Mouse (Mus musculus) midbrain, embryonic 12.5 days (tissue): Measurements from ENCODE around the gene Plpp6. TPM values are rescaled to one million over a fixed set of nuclear protein-coding genes. Genes with fewer than 3 reads are reported as not detected.
"Not testable (repeated sequence)": the region's sequence is repeated elsewhere in the genome, so short reads cannot be mapped to it uniquely, and the experiment has no call there.

Experiments used
- ATAC-seq: fragments of 200-750 bp; cut with Nextera tagmentation; 2 replicates; pipeline ENCODE4 v1.8.0; 2017; ENCODE audit warnings: low read depth, moderate TSS enrichment, moderate library complexity; ENCODE audit not compliant: low FRiP score
- H3K27ac ChIP-seq: fragments of 300-500 bp; sonication (generic); replicated peaks from 2 replicates; pipeline ENCODE4 v1.5.1; 2016; ENCODE audit warnings: mild to moderate bottlenecking
- H3K27me3 ChIP-seq: fragments of 300-500 bp; sonication (generic); 2 replicates; pipeline ENCODE4 v1.6.1; 2016; ENCODE audit warnings: mild to moderate bottlenecking
- H3K36me3 ChIP-seq: fragments of 300-500 bp; sonication (generic); 2 replicates; pipeline ENCODE4 v1.6.1; 2016
- H3K4me1 ChIP-seq: fragments of 300-500 bp; sonication (generic); 2 replicates; pipeline ENCODE4 v1.6.1; 2016
- H3K4me2 ChIP-seq: fragments of 300-500 bp; sonication (generic); replicated peaks from 2 replicates; pipeline ENCODE4 v1.6.1; 2016; ENCODE audit warnings: mild to moderate bottlenecking, moderate library complexity
- H3K4me3 ChIP-seq: fragments of 300-500 bp; sonication (generic); 2 replicates; pipeline ENCODE4 v1.5.1; 2016; ENCODE audit warnings: mild to moderate bottlenecking
- H3K9ac ChIP-seq: fragments of 300-500 bp; sonication (generic); replicated peaks from 2 replicates; pipeline ENCODE4 v1.6.1; 2016; ENCODE audit warnings: mild to moderate bottlenecking, moderate library complexity
- H3K9me3 ChIP-seq: fragments of 300-500 bp; sonication (generic); 2 replicates; pipeline ENCODE4 v1.6.1; 2016; ENCODE audit warnings: mild to moderate bottlenecking
- WGBS: fragments of 180-500 bp; shearing (Covaris S2); methylation state at CpG from one replicate; pipeline ENCODE4 v1.1.7; 2016; 5-methylcytosine and 5-hydroxymethylcytosine counted together
- polyA plus RNA-seq: library from polyadenylated mRNA; unstranded; fragments of >200 nt; fragmentation: Nextera tagmentation; extraction: Ambion mirVana; gene quantifications from 2 replicates; pipeline ENCODE4 v1.2.1, GENCODE M21; 2016

Gene Plpp6
- polyA plus RNA-seq, 1 experiment from 2014 or later = 8.2 TPM

DNA sequence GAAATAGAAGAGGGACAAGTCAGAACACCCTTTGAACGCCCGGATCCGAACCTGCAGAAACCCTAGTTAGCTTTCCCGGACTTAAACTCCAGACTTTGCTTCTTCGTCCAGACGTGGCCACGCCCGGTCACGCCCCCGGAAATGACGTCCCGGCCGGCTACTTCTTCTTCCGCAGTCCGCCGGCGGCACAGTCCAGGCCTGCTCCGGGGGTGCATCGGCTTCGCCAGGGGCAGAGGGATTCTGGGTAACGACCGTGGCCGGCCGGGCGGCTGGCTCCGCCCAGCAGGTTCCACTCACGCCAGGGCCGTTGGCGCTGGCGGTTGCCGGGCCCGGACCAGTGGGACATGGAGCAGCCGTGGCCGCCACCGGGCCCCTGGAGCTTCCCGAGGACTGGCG lies 26.4 kb downstream of the Plpp6 start, which contains the start of gene Cdc37l1:
Gene Cdc37l1 (plus strand): TSS at position 159 of the 396 bp plus-strand sequence.
- peak within 1 kb of the TSS; percentile 86 for H3K4me3 ChIP-seq
- no peaks in the 10 kb centered on the region for H3K9me3 ChIP-seq
- peak within 1 kb of the TSS; percentile 92 for H3K9ac ChIP-seq
- H3K27ac ChIP-seq = peak within 1 kb of the TSS; percentile 82
- peak; percentile 99 for ATAC-seq
- H3K4me1 ChIP-seq = peaks cover 8% of the 10 kb centered on the region
- peak within 1 kb of the TSS; percentile 67 for H3K4me2 ChIP-seq
- under 1% methylated on average over 37 of the region's 37 CpGs for WGBS
- peaks cover 13% of the 10 kb centered on the region for H3K36me3 ChIP-seq
- peaks cover 4% of the 10 kb centered on the region; the same call in 1 of the 2 replicates for H3K27me3 ChIP-seq

DNA sequence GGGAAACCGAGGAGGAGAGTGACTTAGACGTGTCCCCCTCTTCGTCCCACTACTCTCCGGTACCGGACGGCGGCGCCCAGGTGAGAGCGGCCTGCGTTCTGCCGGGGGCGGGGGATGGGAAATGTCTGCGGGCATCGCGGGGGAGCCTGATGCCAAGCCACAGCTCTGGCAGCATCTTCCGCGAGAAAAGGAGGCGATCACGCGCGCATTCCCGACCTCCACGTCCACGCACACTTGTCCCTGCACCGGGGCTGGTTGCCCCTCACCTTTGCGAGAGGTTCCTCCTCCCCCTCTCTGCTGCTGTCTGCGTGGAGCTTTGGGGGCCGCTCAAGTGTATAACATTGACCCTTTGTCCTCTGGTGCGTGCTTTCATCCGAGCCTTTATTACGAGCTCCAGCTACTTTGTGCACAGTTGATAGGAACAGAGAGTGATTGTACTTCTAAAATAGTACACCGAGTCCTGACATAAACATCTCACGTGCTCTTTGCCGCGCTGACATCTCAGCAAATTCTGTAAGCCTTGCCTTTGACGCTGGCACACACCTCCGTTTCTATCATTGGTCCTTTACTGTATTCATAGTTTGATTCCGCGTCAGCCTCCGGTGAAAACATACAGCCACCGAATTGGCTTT lies 27.0 kb downstream of the Plpp6 start:
- under 1% methylated on average over 38 of the region's 41 CpGs for WGBS
- H3K27me3 ChIP-seq = peaks cover 4% of the 10 kb centered on the region; the same call in 1 of the 2 replicates
- H3K4me3 ChIP-seq = peak overlapping the region; percentile 86
- no peak for ATAC-seq
- peaks cover 18% of the 10 kb centered on the region for H3K36me3 ChIP-seq
- H3K4me2 ChIP-seq = peak overlapping the region; percentile 67
- H3K27ac ChIP-seq = peak overlapping the region; percentile 82
- H3K9ac ChIP-seq = peak overlapping the region; percentile 92
- H3K9me3 ChIP-seq = no peaks in the 10 kb centered on the region
- H3K4me1 ChIP-seq = peaks cover 8% of the 10 kb centered on the region

DNA sequence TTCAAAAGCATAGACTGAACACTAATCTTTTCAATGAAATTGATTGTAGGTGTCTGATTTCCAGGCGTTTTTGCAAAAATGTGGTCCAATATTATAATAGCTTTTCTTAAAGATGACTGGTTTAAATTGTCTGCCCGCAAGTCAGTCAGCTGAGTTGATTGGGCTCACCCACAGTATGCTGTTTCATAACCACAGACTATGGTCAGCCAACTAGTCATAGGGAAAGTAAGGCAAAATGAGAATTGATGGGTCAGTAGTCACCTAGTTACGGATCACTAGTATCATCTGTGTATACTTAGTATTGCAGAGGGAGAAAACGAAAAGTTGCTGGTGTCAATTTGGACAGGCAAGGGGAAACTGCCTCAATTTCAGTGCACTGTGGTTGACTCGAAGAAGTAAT lies 27.6 kb downstream of the Plpp6 start:
- Histone ChIP-seq H3K27ac (no peak overlapping the region), H3K4me1 (peaks cover 8% of the 10 kb centered on the region), H3K4me2 (peak overlapping the region; percentile 67), H3K27me3 (peaks cover 4% of the 10 kb centered on the region; the same call in 1 of the 2 replicates), H3K9ac (peak overlapping the region; percentile 92), H3K36me3 (peaks cover 25% of the 10 kb centered on the region), H3K4me3 (peak overlapping the region; percentile 86), H3K9me3 (no peaks in the 10 kb centered on the region)
- WGBS = 72% methylated on average over 5 of the region's 5 CpGs
- no peak for ATAC-seq

DNA sequence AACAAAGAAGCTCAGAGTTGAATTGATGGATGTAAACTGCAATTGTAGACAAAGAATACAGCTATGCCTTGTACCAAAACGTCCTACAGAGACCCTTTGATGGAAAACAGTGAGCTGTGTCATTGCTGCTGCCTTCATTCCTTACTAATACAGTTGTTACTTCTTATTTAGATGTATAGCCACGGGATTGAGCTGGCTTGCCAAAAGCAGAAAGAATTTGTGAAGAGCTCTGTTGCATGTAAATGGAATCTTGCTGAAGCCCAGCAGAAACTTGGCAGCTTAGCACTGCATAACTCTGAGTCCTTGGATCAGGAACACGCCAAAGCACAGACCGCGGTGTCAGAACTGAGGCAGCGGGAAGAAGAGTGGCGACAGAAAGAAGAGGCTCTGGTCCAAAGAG lies 31.1 kb downstream of the Plpp6 start:
- no peak for ATAC-seq
- WGBS = 80% methylated on average over 7 of the region's 7 CpGs
- 0 out of 2 replicates have a peak overlapping the region, but pooled peaks have one; percentile 1 for H3K9ac ChIP-seq
- peaks cover 40% of the 10 kb centered on the region for H3K36me3 ChIP-seq
- H3K9me3 ChIP-seq = no peaks in the 10 kb centered on the region
- H3K27me3 ChIP-seq = no peaks in the 10 kb centered on the region
- H3K4me2 ChIP-seq = no peak overlapping the region
- no peak overlapping the region for H3K27ac ChIP-seq
- H3K4me1 ChIP-seq = peaks cover 8% of the 10 kb centered on the region
- H3K4me3 ChIP-seq = no peak overlapping the region

DNA sequence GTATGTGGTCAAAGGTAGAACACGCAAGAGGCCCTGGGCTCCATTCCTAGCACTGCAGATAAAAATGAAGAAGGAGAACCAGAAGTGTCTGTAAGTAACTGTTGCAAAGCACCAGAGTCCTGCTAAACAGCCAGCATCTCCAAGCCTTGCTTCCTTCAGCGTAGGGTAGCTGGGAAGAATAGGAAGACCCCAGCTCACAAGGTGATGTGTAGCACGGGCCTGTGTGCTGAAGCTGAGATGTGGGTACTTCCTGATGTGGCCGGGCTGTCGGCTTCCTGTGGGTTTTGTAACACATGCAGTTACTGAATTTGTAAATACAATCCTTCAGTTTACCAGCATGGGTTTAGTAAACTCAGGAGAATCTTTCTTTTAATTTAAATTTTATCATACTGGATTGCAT lies 31.6 kb downstream of the Plpp6 start:
- H3K4me1 ChIP-seq = peaks cover 8% of the 10 kb centered on the region
- no peaks in the 10 kb centered on the region for H3K27me3 ChIP-seq
- no peak overlapping the region for H3K4me3 ChIP-seq
- H3K36me3 ChIP-seq = peaks cover 44% of the 10 kb centered on the region
- WGBS = 93% methylated on average over 5 of the region's 5 CpGs
- no peak overlapping the region for H3K4me2 ChIP-seq
- no peak overlapping the region for H3K9ac ChIP-seq
- H3K9me3 ChIP-seq = no peaks in the 10 kb centered on the region
- no peak overlapping the region for H3K27ac ChIP-seq
- no peak for ATAC-seq

DNA sequence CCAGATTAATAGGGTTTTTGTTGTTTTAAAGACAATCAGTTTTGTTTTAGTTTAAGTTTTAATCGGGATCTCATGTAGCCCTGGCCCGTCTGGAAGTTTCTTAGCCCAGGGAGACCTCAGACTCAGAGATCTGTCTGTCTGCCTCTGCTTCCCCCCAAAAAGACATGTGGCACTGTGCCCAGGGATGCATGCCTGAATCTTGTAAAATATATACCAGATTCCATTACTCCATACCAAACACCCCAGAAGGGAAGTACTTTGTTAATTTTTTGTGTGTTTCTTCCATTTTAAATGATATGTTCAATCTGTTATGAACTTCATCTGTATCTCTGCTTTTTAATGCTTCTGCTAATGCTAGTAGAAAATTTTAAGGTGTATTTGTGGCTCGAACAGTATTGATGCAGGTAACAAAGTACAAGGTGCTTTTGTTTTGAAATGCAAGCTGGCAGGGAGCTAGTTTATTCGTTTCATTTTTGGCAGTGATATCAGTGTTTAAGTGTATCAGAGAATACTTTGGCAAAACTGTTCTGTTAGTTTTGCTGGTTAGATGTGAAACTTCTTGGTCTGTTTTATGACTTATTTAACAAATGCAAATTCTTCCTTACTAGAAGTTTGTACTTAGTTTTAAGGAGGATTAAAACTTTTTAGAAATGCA lies 34.4 kb downstream of the Plpp6 start:
- Histone ChIP-seq H3K36me3 (peaks cover 61% of the 10 kb centered on the region), H3K4me3 (no peak overlapping the region), H3K4me2 (no peak overlapping the region), H3K4me1 (no peaks in the 10 kb centered on the region), H3K27ac (no peak overlapping the region), H3K27me3 (no peaks in the 10 kb centered on the region), H3K9ac (no peak overlapping the region), H3K9me3 (no peaks in the 10 kb centered on the region)
- ATAC-seq = no peak
- WGBS = 96% methylated on average over 4 of the region's 4 CpGs

DNA sequence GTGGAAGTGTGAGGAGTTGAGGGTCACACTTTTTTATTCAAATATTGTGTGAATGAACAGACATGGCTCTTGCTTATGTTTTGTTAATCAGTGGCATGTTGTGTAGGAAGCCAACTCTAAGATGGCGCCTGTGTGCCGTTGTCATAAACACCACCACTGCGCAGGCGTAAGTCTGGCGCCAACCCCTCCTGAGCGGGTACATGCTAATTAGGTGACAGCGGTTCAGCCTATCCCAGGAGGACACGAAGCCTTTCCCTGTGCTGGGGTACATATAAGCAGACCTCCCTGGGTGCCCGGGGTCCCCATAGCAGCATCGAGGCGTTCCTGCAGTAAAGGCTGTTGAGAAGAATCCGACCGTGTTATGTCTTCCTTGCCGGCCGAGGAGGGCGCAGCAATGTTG lies 36.6 kb downstream of the Plpp6 start:
- not testable (repeated sequence) for H3K27me3 ChIP-seq, H3K9ac ChIP-seq, H3K4me3 ChIP-seq, H3K4me1 ChIP-seq, H3K4me2 ChIP-seq, H3K27ac ChIP-seq, ATAC-seq, H3K9me3 ChIP-seq
- peaks cover 55% of the 10 kb centered on the region for H3K36me3 ChIP-seq
- WGBS = 95% methylated on average over 16 of the region's 16 CpGs

DNA sequence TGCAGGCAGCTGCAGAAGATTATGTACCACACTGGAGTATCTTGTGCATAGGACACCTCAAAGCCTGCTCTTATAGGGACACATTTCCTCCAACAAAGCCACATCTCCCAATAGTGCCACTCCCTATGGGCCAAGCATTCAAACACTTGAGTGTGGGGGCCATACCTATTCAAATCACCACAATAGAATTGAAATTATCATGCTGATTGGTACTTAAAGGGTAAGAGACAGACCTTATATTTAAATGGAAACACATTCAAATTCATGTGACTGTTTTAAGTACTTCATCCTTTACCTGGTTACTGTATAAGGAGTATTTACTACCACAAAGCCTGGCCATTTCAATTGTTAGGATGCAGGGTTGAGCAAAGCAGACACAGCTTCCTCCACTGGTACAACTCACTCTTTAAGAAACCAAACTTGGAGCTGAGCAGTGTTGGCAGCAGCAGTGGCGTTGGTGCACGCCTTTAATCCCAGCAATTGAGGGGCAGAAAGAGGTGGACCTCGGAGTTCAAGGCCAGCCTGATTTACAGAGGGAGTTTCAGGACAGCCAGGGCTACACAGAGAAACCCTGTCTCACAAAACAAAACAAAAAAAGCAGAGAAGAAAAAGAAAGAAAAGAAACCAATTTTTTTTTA lies 44.4 kb downstream of the Plpp6 start:
- no peak for ATAC-seq
- no peaks in the 10 kb centered on the region for H3K4me1 ChIP-seq
- 82% methylated on average over 3 of the region's 3 CpGs for WGBS
- no peaks in the 10 kb centered on the region for H3K9me3 ChIP-seq
- H3K36me3 ChIP-seq = peaks cover 61% of the 10 kb centered on the region
- no peak overlapping the region for H3K4me3 ChIP-seq
- no peak overlapping the region for H3K9ac ChIP-seq
- no peaks in the 10 kb centered on the region for H3K27me3 ChIP-seq
- no peak overlapping the region for H3K27ac ChIP-seq
- H3K4me2 ChIP-seq = no peak overlapping the region

DNA sequence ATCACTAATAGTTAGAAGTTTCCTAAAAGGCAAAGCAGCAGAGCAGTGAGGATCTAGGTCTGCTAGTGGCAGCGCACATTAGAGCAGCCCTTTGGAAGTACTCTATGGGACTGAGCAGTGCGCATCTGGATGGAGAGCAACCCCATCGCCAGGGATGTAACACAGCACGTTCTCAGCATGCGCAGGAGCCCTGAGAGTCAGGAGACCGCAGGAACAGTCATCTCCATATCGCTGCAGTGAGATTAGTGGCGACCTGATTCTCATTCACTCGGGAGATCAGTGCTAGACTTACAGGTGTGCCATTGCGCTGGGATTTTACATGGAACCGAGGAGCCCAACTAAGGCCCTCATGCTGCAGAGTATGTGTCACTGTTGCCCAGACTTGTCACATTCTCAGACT lies 45.3 kb downstream of the Plpp6 start:
- Histone ChIP-seq H3K9ac (no peak overlapping the region), H3K4me1 (no peaks in the 10 kb centered on the region), H3K27ac (no peak overlapping the region), H3K36me3 (peaks cover 68% of the 10 kb centered on the region), H3K4me3 (no peak overlapping the region), H3K27me3 (no peaks in the 10 kb centered on the region), H3K9me3 (no peaks in the 10 kb centered on the region), H3K4me2 (no peak overlapping the region)
- WGBS = 91% methylated on average over 11 of the region's 11 CpGs
- ATAC-seq = no peak

DNA sequence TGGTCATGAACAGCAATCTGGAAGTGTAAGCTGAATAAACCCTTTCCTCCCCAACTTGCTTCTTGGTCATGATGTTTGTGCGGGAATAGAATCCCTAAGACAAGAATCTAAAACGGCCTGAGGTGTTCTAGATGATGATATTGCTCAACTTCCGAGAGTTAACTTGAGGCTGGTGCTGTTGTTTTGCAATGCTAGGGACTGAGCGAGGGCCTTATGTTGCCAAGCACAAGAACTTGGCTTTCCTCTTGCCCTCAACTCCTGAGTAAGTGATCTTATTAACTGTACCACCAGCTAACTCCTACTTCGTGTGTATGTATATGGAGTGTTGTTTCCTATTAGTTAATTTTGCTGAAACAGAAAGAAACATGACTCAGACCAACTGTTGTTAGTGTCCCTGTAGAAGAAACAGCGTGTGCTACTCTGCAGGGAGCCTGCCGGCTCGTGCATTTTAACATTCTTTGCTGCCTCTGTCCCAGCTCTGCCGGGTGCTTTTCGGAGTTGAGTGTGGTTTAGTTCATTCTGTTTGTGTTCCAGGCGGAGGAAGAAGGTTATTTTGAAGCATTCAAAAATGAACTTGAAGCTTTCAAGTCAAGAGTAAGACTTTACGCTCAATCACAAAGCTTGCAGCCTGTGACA lies 47.7 kb downstream of the Plpp6 start:
- no peaks in the 10 kb centered on the region for H3K4me1 ChIP-seq
- H3K4me3 ChIP-seq = no peak overlapping the region
- WGBS = 86% methylated on average over 12 of the region's 12 CpGs
- H3K9me3 ChIP-seq = no peaks in the 10 kb centered on the region
- ATAC-seq = no peak
- H3K36me3 ChIP-seq = peaks cover 75% of the 10 kb centered on the region
- no peaks in the 10 kb centered on the region for H3K27me3 ChIP-seq
- H3K27ac ChIP-seq = no peak overlapping the region
- no peak overlapping the region for H3K4me2 ChIP-seq
- no peak overlapping the region for H3K9ac ChIP-seq

DNA sequence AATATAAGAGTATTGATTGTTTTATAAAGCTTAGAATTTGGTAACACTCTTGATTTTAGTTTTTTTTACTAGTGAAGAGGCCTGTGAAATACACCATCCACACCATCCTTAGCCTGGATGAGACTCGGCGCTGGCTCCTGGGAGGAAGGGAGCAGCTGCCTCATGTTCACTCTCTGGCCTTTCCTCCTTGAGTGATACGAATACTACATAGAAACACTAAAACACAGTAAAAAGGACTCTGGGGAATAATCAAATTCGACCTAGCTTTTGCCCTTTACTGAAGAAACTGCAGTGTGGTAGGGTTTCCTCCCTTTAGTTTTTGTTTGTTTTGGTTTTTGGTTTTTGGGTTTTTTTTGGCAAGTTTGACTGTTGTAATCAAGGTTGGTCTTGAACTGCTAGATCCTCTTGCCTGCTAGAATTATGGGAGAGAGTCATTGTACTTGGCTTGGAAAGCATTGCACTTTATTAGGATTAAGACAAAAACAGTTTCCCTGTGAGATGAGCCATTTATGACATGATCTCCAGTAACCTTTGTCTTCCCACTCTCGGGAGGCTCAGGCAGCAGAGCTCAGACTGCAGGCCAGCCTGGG lies 50.8 kb downstream of the Plpp6 start:
- H3K9ac ChIP-seq = no peak overlapping the region
- ATAC-seq = no peak
- no peak overlapping the region for H3K27ac ChIP-seq
- no peak overlapping the region for H3K4me3 ChIP-seq
- no peak overlapping the region for H3K4me2 ChIP-seq
- peaks cover 65% of the 10 kb centered on the region for H3K36me3 ChIP-seq
- no peaks in the 10 kb centered on the region for H3K4me1 ChIP-seq
- no peaks in the 10 kb centered on the region for H3K27me3 ChIP-seq
- H3K9me3 ChIP-seq = no peaks in the 10 kb centered on the region
- 84% methylated on average over 5 of the region's 5 CpGs for WGBS
